Mouse (Mus musculus) spleen, postnatal 36 days (tissue): Measurements from ENCODE around the gene Nop2.

Experiments used
- DNase-seq, 2 experiments: peaks; one replicate each; pipeline ENCODE4 v3.0.0; 2022; ENCODE audit warnings: low spot score in 2 of 2, mixed read lengths in 1 of 2

The Nop2 gene

DNA sequence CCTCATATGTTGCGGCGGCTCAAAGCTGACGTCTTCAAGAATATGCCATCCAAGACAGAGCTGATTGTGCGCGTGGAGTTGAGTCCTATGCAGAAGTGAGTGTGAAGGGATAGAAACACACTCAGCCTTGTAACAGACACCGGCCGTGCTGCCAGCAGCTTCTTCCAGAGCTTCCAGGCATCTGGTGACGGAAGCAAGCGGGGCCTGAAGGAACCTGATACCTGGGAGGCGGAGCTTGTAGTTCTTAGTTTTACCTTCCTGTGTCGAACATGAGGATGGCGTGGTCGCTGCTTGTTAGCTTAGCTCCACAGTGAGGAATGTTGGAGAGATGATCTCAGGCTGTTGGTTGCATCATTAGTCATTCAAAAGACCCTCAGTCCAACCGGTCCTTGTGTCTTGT is 22.3 kb upstream of the Nop2 start:
- DNase-seq = no peak

DNA sequence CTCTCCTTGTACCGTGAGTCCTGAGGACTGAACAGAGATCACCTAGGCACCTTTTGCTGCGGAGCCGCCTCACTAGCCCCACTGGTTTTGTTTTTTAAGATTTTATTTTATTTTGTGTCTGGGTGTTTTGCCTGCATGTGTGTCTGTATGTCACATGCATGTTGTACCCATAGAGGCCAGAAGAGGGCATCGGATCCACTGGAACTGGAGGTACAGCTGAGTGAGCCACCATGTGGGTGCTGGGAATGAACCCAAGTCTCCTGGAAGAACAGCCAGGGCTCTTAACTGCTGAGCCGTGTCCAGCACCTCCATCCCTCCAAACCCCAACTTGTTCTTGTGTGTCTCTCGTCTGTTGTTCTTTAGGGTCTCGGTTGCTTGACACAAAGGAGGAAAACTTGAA is 20.8 kb upstream of the Nop2 start:
- no peak for DNase-seq

DNA sequence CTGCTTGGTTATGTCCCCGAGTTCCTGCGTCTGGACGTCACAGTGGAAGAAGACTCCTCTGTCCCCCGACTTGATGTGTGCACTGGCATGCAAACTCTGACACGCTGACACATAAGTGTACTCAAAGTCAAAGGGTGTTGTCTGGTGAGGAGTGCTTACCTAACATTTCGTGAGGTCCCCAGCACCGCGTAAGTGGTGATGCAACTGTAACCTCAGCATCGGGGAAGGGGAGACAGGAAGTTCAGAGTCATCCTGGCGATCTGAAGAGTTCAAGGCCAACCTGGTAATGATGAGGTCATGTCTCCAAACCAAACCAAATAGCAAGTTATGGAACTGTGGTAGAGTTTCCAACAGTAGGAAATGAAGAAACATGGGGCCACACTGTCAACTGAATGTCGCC is 19.2 kb upstream of the Nop2 start:
- DNase-seq = no peak

DNA sequence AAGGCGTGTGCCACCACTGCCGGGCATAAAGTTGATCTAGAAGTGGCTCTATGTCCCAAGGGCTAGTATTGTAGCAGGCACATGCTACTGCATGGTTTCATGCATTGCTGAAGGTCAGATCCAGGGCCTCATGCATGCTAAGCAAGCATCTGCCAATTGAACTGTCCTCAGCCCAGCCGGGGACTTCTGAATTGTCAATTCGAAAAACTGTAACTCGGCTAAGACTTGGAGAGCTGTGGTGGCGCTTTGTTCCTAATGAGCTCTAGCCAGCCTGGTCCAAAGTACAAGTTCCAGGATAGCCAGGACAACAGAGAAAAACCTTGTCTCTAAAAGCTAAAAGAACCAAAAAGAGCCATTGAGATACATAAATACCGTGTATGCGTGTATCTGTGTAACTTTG is 12.3 kb upstream of the Nop2 start:
- no peak for DNase-seq

DNA sequence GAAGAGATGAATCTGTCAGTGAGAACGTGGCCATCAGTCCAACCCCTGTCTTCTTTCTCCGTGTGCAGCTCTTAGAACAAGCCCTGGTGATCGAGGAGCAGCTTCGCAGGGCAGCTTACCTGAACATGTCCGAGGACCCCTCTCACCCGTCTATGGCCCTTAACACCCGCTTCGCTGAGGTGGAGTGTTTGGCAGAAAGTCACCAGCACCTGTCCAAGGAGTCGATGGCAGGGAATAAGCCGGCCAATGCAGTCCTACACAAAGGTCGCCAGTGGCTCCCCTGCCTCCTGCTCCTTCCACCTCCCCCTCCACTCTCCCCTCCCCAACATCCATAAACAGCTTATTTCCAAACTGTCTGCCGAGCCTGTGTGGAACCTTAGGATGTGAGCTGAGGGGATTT is 3.0 kb upstream of the Nop2 start:
- DNase-seq = no peak

DNA sequence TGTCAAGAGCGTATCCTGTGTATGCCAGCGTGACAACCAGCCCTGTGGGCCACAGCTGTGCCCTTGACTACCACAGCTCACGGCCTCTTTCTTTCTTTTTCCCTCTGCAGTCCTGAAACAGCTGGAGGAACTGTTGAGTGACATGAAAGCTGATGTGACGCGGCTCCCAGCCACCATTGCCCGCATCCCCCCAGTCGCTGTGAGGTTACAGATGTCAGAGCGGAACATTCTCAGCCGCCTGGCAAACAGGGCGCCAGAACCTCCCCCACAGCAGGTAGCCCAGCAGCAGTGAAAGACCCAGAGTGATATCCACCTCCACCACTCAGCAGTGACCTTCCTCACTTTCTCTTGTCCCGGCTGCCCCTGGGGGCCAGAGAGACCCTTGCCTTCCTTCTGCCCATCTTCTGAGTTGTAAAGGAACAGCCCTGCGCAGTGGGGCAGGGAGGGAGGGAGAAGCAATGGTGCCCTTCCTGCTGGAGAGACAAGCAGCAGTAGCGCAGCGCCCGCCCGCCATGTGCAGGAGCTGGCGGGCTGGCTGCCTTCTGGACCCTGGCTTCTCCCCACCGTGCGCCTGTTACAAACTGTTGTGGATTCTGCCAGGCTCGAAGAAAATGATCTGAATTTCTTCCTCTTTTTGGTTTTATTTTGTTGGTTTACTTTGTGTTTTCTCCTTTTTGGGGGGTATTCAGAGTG is 1.9 kb upstream of the Nop2 start:
- no peak for DNase-seq

DNA sequence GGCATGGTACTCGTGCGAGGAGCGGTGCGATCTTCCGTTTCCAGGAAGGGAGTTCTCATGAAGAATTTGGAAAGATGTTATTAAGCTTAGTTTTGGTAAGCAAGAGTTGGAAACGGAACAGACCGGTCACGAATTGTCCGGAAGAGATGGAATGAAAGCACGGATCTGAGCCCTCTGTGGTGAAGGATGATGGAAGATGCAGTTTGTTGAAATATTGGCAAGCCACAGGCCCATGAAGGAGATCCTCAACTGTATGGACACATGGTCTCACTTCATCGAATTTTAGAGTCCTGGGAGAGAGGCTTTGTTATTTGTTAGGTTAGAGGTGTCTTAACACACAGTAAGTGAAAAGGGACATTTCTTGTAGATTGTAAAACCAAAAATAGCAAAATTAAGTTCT is 761 bp downstream of the Nop2 start:
- DNase-seq = no peak

DNA sequence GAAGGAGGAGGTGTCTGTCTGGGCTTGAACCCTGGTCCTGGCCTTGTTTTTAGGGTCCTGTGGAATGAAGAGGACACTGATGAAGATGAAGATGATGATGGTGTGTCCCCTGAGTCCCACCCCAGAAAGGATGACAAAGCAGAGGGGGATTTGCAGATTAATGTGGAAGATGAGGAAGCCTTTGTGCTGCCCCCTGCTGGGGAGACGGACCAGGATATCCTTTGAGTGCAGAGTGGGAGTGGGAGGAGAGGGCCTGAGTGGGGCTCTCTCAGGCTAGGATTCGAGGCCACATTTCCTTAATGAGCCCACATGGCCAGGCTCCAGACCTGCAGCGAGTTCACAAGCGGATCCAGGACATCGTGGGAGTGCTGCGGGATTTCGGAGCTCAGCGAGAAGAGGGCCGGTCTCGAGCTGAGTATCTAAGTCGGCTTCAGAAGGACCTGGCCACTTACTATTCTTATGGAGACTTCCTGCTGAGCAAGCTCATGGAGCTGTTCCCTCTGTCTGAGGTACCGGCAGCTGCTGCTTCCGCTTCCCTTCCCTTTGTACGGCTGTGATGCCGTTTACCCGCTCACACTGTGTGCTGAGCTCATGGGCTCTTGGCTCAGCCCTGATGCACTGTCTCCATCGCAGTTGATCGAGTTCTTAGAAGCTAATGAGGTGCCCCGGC is 5.4 kb downstream of the Nop2 start:
- DNase-seq = no peak

DNA sequence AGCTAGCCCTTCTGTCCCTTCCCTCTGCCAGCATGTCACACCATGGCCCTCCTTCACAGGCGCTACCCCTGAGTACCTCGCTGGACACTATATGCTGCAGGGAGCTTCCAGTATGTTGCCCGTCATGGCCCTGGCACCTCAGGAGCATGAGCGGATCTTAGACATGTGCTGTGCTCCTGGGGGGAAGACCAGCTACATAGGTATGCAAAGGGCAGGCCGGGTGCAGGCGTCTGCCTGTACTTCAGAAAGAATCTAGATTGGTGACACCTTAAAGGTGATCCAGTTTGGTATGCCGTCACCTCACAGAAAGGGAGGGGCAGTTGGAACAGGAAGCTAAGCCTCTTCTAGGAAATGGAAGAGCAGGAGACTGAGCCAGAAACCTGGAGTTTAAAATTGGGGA is 8.0 kb downstream of the Nop2 start:
- DNase-seq = no peak

DNA sequence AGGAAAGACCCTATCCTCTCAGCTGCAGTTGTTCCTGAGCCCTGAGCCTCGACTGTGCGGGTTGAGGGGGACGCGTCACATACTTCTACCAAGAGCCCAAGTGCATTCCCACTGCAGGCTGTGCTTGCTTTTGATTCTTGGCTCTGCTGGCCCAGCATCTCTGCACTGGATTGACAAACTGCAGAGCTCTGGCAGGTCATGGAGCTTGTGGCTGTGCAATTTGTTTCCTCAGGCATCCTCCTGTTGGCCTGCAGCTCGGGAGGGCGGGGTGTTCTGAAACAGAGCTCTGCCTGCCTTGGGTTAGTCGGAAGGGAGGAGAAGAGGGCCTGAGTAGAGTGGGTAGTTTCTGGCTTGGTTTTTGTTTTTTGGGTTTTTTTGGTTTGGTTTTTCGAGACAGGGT is 10.7 kb downstream of the Nop2 start:
- no peak for DNase-seq

DNA sequence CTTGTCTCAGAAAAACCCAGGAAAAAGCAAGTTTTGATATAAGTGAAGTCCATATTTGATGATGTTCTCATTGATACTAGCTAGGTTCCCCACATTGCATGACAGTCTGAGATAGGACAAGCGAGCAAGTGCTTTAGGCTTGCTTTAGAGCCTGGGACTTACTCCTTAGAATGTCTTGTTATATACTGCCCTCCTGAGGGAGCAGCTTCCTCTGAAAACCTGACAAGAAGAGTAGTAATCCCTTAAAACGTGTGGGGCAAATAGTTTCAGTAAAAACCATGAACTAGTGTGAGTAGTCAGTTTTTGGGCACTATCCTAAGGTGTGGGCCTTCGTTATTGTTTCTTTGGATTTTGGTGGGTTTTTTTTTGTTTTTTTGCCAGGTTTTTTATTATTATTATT is 11.4 kb downstream of the Nop2 start:
- no peak for DNase-seq

DNA sequence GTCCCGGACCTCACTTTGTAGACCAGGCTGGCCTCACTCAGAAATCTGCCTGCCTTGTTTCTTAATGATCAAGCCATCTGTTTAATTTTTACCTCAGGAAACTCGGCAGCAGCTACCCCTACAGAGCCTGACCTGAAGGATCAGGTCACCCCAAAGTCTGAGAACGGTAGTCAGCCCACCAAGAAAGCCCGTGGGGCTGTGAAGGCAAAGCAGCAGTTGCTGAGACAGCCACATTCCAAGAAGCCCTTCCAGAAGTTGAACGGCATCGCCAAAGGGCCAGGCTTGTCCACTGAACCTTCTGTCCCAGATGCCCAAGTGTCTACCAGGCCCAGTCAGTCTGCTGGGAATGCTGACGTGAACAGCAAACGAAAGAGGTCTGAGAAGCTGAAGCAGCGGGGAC is 12.2 kb downstream of the Nop2 start:
- DNase-seq = no peak

DNA sequence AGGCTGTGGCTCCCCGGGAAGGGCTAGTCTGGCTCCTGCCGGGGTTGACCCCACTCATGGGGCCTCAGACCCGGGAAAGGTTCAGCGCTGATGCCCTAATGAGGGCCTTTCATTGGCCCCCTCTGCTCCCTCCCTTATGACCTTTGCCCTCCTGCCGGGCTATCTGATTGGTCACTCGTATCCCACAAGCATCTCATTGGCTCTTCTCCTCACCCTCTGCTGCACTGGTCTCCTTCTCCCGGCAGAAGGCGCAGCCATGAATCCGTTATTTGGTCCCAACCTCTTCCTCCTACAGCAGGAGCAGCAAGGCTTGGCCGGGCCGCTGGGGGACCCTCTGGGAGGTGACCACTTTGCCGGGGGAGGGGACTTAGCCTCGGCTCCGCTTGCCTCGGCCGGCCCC is 13.3 kb downstream of the Nop2 start, which contains the start of gene Iffo1:
Iffo1 (plus strand) TSS at position 241 of the 400 bp plus-strand sequence.
- peak; percentile 86 to 89 for DNase-seq

DNA sequence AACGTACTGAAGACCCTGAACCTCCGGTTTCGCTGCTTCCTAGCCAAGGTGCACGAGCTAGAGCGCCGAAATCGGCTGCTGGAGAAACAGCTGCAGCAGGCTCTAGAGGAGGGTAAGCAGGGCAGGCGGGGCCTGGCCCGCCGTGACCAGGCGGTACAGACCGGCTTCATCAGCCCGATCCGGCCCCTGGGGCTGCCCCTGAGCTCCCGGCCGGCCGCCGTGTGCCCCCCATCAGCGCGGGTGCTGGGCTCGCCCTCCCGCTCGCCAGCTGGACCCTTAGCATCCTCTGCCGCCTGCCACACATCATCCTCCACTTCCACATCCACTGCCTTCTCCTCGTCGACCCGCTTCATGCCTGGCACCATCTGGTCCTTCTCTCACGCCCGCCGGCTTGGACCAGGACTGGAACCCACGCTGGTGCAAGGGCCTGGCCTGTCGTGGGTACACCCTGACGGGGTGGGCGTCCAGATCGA is 13.8 kb downstream of the Nop2 start:
- no peak for DNase-seq

DNA sequence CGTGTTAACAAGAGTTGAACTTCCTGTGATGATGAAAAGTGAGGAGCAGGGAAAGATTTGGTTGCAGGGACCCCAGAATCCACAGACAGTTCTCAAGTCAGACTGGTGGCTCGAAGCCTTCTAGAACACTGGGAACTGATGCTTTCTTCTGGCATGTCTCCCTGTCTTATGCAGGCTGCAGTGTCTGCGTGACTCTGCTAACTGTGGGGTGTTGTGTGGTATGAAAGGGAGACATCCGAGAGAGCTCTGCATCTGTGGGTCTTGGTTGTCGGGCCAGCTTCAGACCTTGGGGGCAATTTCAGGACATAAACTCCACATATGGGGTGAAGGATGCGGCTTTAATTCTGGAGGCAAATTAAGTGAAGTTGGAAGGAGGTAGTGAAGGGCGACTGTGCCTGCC is 14.4 kb downstream of the Nop2 start:
- no peak for DNase-seq

DNA sequence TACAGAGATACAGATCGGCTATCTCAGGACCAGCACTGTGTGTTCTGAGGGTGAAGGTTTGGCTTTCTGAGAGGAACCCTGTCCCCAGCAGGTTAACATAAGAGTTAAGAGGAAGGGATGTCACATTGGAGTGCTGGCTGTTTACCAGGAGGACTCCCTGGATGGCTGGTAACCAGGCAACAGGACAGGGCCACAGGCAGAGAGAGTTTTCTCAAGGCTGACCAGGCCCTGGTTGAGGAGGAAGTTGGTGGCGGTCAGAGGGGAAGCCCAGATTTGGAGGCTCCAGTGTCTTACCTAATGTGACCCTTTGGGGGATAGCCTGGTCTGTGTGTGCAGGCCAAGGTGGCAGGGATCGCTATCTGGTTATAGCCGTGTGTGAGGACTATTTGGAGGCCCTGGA is 15.1 kb downstream of the Nop2 start:
- peak in 1 of 2 experiments; percentile 35 for DNase-seq

DNA sequence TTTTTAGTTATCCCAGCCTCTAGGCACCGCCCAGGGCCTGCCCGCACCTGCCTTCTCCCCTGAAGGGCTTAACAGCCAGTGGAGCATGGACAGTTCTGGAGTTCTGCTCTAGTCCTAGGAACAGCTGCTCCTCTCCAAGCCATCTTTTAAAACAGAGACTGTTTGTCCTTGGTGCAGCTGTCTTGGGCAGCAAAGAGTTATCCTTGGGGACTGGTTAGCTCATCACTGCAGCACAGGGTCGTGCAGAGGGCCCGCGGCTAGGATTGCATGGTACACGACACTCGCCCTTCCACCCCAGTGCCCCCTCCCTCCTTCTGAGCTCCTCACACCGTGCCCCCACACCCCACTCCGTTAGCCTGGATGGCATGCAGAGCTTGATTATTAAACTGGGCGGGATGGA is 15.6 kb downstream of the Nop2 start:
- no peak for DNase-seq

DNA sequence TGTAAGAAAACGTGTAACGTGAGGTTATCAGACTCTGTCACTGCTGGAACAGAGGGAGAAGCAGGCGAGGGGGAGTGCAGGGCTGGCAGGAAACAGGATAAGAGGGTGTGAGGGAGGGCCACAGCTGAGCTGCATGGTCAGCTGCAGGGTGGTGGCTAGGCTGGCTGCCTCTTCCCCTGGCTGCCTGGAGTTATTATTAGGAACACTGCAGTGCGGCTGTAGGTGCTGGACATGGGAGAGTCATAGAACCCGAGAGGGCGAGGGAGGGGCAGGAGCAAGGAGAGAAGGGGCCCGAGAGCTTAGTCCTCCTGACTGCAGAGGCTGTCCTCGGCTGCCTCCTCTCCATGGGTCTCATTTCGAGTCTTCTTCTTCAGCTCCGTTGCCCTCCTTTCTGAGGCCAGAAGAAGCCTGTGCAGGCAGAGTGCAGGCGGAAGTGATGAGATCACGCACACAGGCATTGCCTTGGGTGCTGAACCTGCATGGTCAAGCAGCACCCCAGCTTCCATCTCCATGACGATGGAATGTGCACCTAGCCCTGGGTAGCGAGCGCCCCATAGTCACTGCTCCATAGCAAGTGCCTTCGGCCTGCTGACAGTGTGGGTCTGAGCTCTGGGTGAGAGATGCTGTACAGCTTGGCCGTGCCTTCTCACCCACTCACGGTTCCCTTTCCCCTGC is 16.7 kb downstream of the Nop2 start:
- no peak for DNase-seq

DNA sequence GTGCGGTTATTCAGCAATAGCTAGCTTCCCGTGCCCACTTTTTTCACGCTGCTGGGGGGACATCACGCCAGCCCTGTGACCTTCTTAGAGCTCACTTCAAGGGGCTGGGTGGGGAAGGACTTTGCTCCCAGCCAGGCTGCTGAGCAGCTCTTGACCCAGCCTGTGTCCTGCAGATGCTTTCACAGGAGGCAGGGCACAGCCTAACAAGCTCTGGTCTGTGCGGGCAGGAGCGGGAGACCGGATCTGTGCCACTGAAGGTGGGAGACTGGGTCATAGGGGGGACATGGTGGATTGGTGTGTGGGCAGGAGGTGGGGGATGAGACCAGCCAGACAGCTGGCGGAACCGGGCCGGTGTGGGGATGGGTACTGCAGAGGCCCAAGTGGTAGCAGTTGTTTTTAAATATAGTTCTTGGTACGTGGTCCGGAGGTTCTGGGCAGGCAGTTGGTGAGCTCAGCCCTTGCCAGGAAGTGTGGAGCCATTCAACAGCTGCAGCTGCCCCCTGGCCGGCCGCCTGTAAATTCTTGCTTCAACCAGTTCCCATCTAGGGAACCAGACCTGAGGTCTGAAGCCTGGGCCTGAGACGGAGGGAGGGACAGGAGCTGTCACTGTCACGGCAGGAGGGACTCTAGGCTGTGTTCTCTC is 17.3 kb downstream of the Nop2 start:
- no peak for DNase-seq

DNA sequence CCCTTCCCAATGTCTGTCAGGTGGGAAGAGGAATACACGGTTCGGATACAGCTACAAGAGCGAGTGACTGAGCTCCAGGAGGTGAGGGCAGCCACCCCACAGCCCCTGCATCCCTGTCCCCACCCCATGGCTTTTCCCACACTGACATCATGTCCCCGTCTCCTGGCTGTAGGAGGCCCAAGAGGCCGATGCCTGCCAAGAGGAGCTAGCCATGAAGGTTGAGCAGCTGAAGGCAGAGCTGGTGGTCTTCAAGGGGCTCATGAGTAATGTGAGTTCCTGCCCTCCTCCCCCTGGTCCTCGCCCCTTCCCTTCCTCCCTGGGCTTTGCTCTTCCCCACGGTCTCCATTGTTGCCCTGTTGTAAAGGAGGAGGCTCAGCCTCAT is 17.9 kb downstream of the Nop2 start:
- no peak for DNase-seq

DNA sequence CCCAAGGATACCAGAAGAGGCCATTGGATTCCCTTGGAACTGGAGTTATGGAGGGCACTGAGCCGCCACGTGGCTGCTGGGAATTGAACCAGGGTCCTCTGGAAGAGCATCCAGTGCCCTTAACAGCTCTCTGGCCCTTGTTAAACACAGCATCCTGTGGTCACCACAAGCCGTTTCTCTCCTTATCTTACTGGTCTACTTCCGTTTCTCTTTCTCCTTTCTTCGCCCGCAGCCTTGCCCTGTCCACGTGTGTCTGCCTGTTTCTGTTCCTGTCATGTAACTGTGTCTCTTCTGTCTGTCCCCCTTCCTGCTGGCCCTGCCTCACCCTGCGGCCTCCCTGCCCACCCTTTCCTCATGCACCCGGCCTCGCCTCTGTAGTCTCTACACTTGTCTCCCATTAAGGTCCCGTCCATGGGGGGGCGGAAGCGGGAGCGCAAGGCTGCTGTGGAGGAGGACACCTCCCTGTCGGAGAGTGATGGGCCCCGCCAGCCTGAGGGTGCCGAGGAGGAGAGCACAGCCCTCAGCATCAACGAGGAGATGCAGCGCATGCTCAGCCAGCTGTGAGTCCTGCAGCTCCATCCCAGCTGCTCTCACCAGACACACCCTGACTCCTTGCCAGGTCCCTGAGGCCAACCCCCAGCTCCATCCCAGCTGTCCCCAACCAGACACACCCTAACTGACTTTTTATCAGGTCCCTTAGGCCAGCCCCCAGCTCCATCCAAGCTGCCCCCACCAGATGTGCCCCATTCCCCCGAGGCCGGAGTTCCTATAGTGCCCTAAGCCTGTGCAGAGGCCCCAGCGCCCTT is 20.7 kb downstream of the Nop2 start:
- no peak for DNase-seq

DNA sequence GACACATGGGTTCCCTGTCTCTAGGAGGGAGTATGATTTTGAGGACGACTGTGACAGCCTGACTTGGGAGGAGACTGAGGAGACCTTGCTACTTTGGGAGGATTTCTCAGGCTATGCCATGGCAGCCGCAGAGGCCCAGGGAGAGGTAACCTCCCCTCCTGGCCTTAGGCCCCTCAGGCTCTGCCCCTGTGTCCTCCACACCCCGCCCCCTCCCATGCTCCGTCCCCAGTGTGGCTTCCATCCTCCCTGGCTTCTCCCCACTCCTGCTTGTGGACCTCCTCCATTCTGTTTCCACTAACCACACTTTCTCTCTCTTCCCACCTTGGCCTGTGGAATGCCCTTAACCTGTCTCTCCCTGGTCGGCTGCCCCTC is 21.3 kb downstream of the Nop2 start:
- DNase-seq = no peak
